Mouse (Mus musculus): ENCODE results near the gene Ppid. TPM values are rescaled to one million over a fixed set of nuclear protein-coding genes. Genes with fewer than 3 reads are reported as not detected.
A peak's percentile ranks its signal among the peaks of the same experiment; 100 is the strongest.
"Not testable (repeated sequence)": the region's sequence is repeated elsewhere in the genome, so short reads cannot be mapped to it uniquely, and the experiment has no call there.

Ppid gene
- polyA plus RNA-seq, 1 experiment from 2014 or later, result 162 TPM

- WGBS, result under 1% methylated on average over 55 of the region's 55 CpGs
- Histone ChIP-seq H3K27ac (ENCODE audit: low read depth) (peak within 1 kb of the TSS; percentile 57), H3K9me3 (ENCODE audit: control insufficient read depth, low read length) (no peaks in the 10 kb centered on the region), H3K4me2 (ENCODE audit: low read length) (peak within 1 kb of the TSS; percentile 82), H3K27me3 (replicated peaks; ENCODE audit: control insufficient read depth, insufficient read depth, low read length) (no peaks in the 10 kb centered on the region), H3K4me3 (ENCODE audit: low read depth, low read length) (peak within 1 kb of the TSS; percentile 67), H3K4me1 (replicated peaks; ENCODE audit: control insufficient read depth, insufficient read depth, low read length) (0 out of 2 replicates have a peak, but pooled peaks cover 9% of the 10 kb centered on the region), H3K36me3 (ENCODE audit: control insufficient read depth, insufficient read depth, low read length) (no peaks in the 10 kb centered on the region), H3K9ac (ENCODE audit: low read length) (peak within 1 kb of the TSS; percentile 79)
- DNase-seq (ENCODE audit: low spot score), result peak; percentile 95
- ATAC-seq (replicated peaks; ENCODE audit: low FRiP score, low TSS enrichment, low read depth), result peak; percentile 96
Observed at GRCm38 (mm10) chr3:79567703-79568362, 23.3 kb upstream of the Ppid start, which contains the start of gene Fnip2. TSS of gene Fnip2 (minus strand) at chr3:79567796.

DNA sequence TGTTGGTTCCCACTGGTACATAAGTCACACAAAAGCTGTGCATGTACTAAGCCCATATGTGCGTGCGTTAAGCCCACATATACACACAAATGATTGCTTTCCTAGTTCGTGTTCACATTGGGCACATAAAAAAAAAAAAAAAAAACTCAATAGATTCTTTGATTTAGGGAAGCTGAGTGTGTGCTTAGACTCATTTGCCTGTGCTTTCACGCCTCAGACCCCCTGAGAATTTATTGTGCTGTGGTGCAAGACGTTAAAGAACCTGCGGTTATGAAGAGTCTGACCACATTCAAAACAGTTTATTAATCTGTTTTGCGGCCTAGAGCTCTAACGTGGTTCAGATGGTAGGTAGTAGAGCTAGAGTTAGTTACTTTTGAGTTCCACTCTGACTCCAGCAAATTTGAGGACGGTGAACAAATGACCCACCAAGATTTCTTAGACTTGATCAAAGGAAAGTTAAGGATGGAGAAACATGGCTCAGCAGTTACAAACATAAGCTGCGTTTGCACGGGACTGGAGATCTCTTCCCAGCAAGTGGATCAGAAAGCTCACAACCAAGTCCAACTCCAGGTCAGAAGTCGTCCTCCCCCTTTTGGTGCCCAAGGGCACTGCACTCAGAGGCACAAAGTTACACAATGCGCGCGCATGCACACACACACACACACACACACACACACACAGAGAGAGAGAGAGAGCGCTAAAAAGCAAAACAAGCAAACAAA, 22.4 kb upstream of the Ppid start:
- Histone ChIP-seq H3K9ac (ENCODE audit: low read length) (no peak overlapping the region), H3K4me2 (ENCODE audit: low read length) (peak overlapping the region; percentile 82), H3K36me3 (ENCODE audit: control insufficient read depth, insufficient read depth, low read length) (no peaks in the 10 kb centered on the region), H3K27me3 (replicated peaks; ENCODE audit: control insufficient read depth, insufficient read depth, low read length) (no peaks in the 10 kb centered on the region), H3K4me3 (ENCODE audit: low read depth, low read length) (peak overlapping the region; percentile 67), H3K4me1 (replicated peaks; ENCODE audit: control insufficient read depth, insufficient read depth, low read length) (0 out of 2 replicates have a peak, but pooled peaks cover 9% of the 10 kb centered on the region), H3K27ac (ENCODE audit: low read depth) (no peak overlapping the region), H3K9me3 (ENCODE audit: control insufficient read depth, low read length) (no peaks in the 10 kb centered on the region)
- ATAC-seq (replicated peaks; ENCODE audit: low FRiP score, low TSS enrichment, low read depth), result no peak
- DNase-seq (ENCODE audit: low spot score), result no peak
- 86% methylated on average over 16 of the region's 16 CpGs for WGBS

GRCm38 (mm10) chr3:79569351-79569681, 21.8 kb upstream of the Ppid start:
- no peak overlapping the region for H3K9ac ChIP-seq (ENCODE audit: low read length)
- no peak overlapping the region for H3K4me3 ChIP-seq (ENCODE audit: low read depth, low read length)
- H3K27ac ChIP-seq (ENCODE audit: low read depth), result no peak overlapping the region
- DNase-seq (ENCODE audit: low spot score), result no peak
- WGBS, result 88% methylated on average over 3 of the region's 3 CpGs
- no peaks in the 10 kb centered on the region for H3K9me3 ChIP-seq (ENCODE audit: control insufficient read depth, low read length)
- no peak overlapping the region for H3K4me2 ChIP-seq (ENCODE audit: low read length)
- no peaks in the 10 kb centered on the region for H3K36me3 ChIP-seq (ENCODE audit: control insufficient read depth, insufficient read depth, low read length)
- H3K27me3 ChIP-seq (replicated peaks; ENCODE audit: control insufficient read depth, insufficient read depth, low read length), result no peaks in the 10 kb centered on the region
- ATAC-seq (replicated peaks; ENCODE audit: low FRiP score, low TSS enrichment, low read depth), result no peak
- H3K4me1 ChIP-seq (replicated peaks; ENCODE audit: control insufficient read depth, insufficient read depth, low read length), result 0 out of 2 replicates have a peak, but pooled peaks cover 9% of the 10 kb centered on the region

DNA sequence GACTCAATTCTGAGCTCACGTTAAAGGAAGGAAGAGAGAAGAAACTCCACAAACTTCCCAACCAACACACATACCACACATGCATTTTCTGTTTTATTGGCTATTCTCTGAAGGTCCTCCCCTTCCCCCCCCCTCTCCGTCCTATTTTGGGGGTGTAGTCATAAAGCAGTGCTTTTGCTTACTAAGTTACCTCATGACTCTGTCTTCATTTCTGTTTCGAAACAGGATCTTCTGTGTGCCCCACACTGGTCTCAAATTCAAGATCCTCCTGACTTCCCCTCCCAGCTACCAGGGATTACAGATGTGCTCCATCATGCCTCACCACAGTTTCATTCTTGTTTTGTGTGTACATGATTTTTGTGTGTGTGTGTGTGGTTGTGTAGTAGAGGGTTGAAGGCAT, 18.7 kb upstream of the Ppid start:
- H3K27me3 ChIP-seq (replicated peaks; ENCODE audit: control insufficient read depth, insufficient read depth, low read length), result no peaks in the 10 kb centered on the region
- no peaks in the 10 kb centered on the region; the same call in 1 of the 2 replicates for H3K4me1 ChIP-seq (replicated peaks; ENCODE audit: control insufficient read depth, insufficient read depth, low read length)
- H3K9me3 ChIP-seq (ENCODE audit: control insufficient read depth, low read length), result no peaks in the 10 kb centered on the region
- no peak for ATAC-seq (replicated peaks; ENCODE audit: low FRiP score, low TSS enrichment, low read depth)
- 63% methylated on average over 3 of the region's 3 CpGs for WGBS
- no peaks in the 10 kb centered on the region for H3K36me3 ChIP-seq (ENCODE audit: control insufficient read depth, insufficient read depth, low read length)
- H3K9ac ChIP-seq (ENCODE audit: low read length), result no peak overlapping the region
- no peak overlapping the region for H3K27ac ChIP-seq (ENCODE audit: low read depth)
- DNase-seq (ENCODE audit: low spot score), result no peak
- no peak overlapping the region for H3K4me3 ChIP-seq (ENCODE audit: low read depth, low read length)
- H3K4me2 ChIP-seq (ENCODE audit: low read length), result no peak overlapping the region

DNA sequence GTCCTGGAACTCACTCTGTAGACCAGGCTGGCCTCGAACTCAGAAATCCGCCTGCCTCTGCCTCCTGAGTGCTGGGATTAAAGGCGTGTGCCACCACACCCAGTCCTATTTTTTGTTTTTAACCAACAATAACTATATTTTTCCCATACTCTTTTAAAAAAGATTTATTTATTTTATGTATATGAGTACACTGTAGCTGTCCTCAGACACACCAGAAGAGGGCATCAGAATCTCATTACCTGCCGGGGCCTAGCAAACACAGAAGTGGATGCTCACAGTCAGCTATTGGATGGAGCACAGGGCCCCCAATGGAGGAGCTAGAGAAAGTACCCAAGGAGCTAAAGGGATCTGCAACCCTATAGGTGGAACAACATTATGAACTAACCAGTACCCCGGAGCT, 17.8 kb upstream of the Ppid start:
- H3K4me3 ChIP-seq (ENCODE audit: low read depth, low read length); ATAC-seq (replicated peaks; ENCODE audit: low FRiP score, low TSS enrichment, low read depth); H3K36me3 ChIP-seq (ENCODE audit: control insufficient read depth, insufficient read depth, low read length); H3K9me3 ChIP-seq (ENCODE audit: control insufficient read depth, low read length); H3K4me2 ChIP-seq (ENCODE audit: low read length); H3K9ac ChIP-seq (ENCODE audit: low read length); H3K27me3 ChIP-seq (replicated peaks; ENCODE audit: control insufficient read depth, insufficient read depth, low read length); H3K27ac ChIP-seq (ENCODE audit: low read depth); H3K4me1 ChIP-seq (replicated peaks; ENCODE audit: control insufficient read depth, insufficient read depth, low read length); DNase-seq (ENCODE audit: low spot score): not testable (repeated sequence)
- 98% methylated on average over 5 of the region's 5 CpGs for WGBS

DNA sequence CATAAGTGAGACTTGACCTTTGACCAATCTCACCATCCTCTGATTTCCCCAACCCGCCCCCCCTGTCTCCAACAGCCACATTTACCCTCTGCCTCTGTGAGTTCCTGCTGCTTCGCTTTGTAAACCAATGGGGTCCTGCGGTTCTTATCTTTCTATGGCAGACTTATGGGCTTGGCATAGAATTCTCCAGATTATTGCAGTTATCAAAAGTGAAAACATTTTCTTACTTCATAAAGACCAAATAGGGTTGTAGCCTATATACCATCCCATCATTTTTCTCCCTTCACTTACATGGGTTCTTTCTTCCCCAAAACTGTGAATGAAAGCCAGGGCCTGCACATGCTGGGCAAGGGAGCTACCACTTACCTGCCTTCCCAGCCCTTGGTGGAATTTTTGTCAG, 16.8 kb upstream of the Ppid start:
- H3K27me3 ChIP-seq (replicated peaks; ENCODE audit: control insufficient read depth, insufficient read depth, low read length), result no peaks in the 10 kb centered on the region
- no peaks in the 10 kb centered on the region; the same call in 1 of the 2 replicates for H3K4me1 ChIP-seq (replicated peaks; ENCODE audit: control insufficient read depth, insufficient read depth, low read length)
- no peak overlapping the region for H3K4me2 ChIP-seq (ENCODE audit: low read length)
- H3K4me3 ChIP-seq (ENCODE audit: low read depth, low read length), result no peak overlapping the region
- no peak overlapping the region for H3K9ac ChIP-seq (ENCODE audit: low read length)
- 76% methylated on average over 3 of the region's 3 CpGs for WGBS
- H3K27ac ChIP-seq (ENCODE audit: low read depth), result no peak overlapping the region
- no peaks in the 10 kb centered on the region for H3K9me3 ChIP-seq (ENCODE audit: control insufficient read depth, low read length)
- DNase-seq (ENCODE audit: low spot score) (no peak), ATAC-seq (replicated peaks; ENCODE audit: low FRiP score, low TSS enrichment, low read depth) (no peak)
- no peaks in the 10 kb centered on the region for H3K36me3 ChIP-seq (ENCODE audit: control insufficient read depth, insufficient read depth, low read length)

GRCm38 (mm10) chr3:79575576-79576467, 15.3 kb upstream of the Ppid start:
- WGBS, result 39% methylated on average over 10 of the region's 10 CpGs
- Histone ChIP-seq H3K4me3 (ENCODE audit: low read depth, low read length) (no peak overlapping the region), H3K27me3 (replicated peaks; ENCODE audit: control insufficient read depth, insufficient read depth, low read length) (no peaks in the 10 kb centered on the region), H3K9me3 (ENCODE audit: control insufficient read depth, low read length) (no peaks in the 10 kb centered on the region), H3K27ac (ENCODE audit: low read depth) (no peak overlapping the region), H3K4me1 (replicated peaks; ENCODE audit: control insufficient read depth, insufficient read depth, low read length) (no peaks in the 10 kb centered on the region; the same call in 1 of the 2 replicates), H3K36me3 (ENCODE audit: control insufficient read depth, insufficient read depth, low read length) (no peaks in the 10 kb centered on the region), H3K4me2 (ENCODE audit: low read length) (peak overlapping the region; percentile 9; the same call in 1 of the 2 replicates), H3K9ac (ENCODE audit: low read length) (no peak overlapping the region)
- peak; percentile 90 for ATAC-seq (replicated peaks; ENCODE audit: low FRiP score, low TSS enrichment, low read depth)
- DNase-seq (ENCODE audit: low spot score), result no peak

DNA sequence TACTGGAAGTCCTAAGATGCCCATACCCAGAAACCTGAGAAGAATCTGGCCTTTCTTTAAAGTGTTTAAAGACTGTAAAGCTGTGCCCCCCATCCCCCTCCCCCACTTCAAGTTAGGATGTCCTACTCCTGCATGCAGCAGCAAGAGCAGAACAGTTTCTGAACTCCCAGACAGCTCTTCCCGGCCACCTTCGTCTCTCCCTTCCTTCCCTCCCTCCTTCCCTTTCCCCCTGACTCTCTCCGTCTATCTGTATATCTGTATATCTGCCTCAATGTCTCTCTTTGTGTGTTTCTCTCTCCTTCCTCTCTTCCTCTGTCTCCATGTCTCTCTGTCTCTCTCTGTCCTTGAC, 14.7 kb upstream of the Ppid start:
- Histone ChIP-seq H3K36me3 (ENCODE audit: control insufficient read depth, insufficient read depth, low read length) (no peaks in the 10 kb centered on the region), H3K9me3 (ENCODE audit: control insufficient read depth, low read length) (no peaks in the 10 kb centered on the region), H3K4me3 (ENCODE audit: low read depth, low read length) (no peak overlapping the region), H3K9ac (ENCODE audit: low read length) (no peak overlapping the region), H3K4me2 (ENCODE audit: low read length) (peak overlapping the region; percentile 9; the same call in 1 of the 2 replicates), H3K27me3 (replicated peaks; ENCODE audit: control insufficient read depth, insufficient read depth, low read length) (no peaks in the 10 kb centered on the region), H3K27ac (ENCODE audit: low read depth) (no peak overlapping the region), H3K4me1 (replicated peaks; ENCODE audit: control insufficient read depth, insufficient read depth, low read length) (no peaks in the 10 kb centered on the region; the same call in 1 of the 2 replicates)
- ATAC-seq (replicated peaks; ENCODE audit: low FRiP score, low TSS enrichment, low read depth) (peak; percentile 38), DNase-seq (ENCODE audit: low spot score) (no peak)
- 4% methylated on average over 3 of the region's 3 CpGs for WGBS
